Mouse (Mus musculus) neural tube, embryonic 11.5 days (tissue): ENCODE results near the gene Traf7. TPM values are rescaled to one million over a fixed set of nuclear protein-coding genes. Genes with fewer than 3 reads are reported as not detected.
A peak's percentile ranks its signal among the peaks of the same experiment; 100 is the strongest.

Experiments
- ATAC-seq: fragments of 200-750 bp; cut with Nextera tagmentation; 2 replicates; pipeline ENCODE4 v1.8.0; 2017; ENCODE audit warnings: moderate number of reproducible peaks, mild to moderate bottlenecking, moderate TSS enrichment, moderate library complexity; ENCODE audit not compliant: insufficient read depth, low FRiP score, low TSS enrichment
- DNase-seq: peaks from one replicate; pipeline ENCODE4 v3.0.0-alpha.2; 2015; ENCODE audit warnings: low spot score
- H3K27ac ChIP-seq: fragments of 300-500 bp; sonication (generic); 2 replicates; pipeline ENCODE4 v1.5.1; 2014; ENCODE audit warnings: low read depth, mild to moderate bottlenecking, low read length
- H3K27me3 ChIP-seq: fragments of 300-500 bp; sonication (generic); 2 replicates; pipeline ENCODE4 v1.6.1; 2014; ENCODE audit warnings: mild to moderate bottlenecking, low read length, mixed read lengths; ENCODE audit not compliant: control insufficient read depth, insufficient read depth
- H3K36me3 ChIP-seq: fragments of 300-500 bp; sonication (generic); 2 replicates; pipeline ENCODE4 v1.6.1; 2014; ENCODE audit warnings: mild to moderate bottlenecking, low read length, moderate library complexity, mixed read lengths; ENCODE audit not compliant: control insufficient read depth, insufficient read depth
- H3K4me1 ChIP-seq: fragments of 300-500 bp; sonication (generic); 2 replicates; pipeline ENCODE4 v1.6.1; 2014; ENCODE audit warnings: low read length, mixed read lengths; ENCODE audit not compliant: control insufficient read depth, insufficient read depth
- H3K4me2 ChIP-seq: fragments of 300-500 bp; sonication (generic); 2 replicates; pipeline ENCODE4 v1.6.1; 2014; ENCODE audit warnings: low read depth, mild to moderate bottlenecking, moderate library complexity
- H3K4me3 ChIP-seq: fragments of 300-500 bp; sonication (generic); 2 replicates; pipeline ENCODE4 v1.5.1; 2014; ENCODE audit warnings: low read depth, low read length
- H3K9ac ChIP-seq: fragments of 300-500 bp; sonication (generic); 2 replicates; pipeline ENCODE4 v1.6.1; 2014; ENCODE audit warnings: mild to moderate bottlenecking, low read length
- H3K9me3 ChIP-seq: fragments of 300-500 bp; sonication (generic); 2 replicates; pipeline ENCODE4 v1.6.1; 2016; ENCODE audit warnings: low read length; ENCODE audit not compliant: control insufficient read depth
- WGBS: fragments of 180-500 bp; shearing (Covaris S2); extraction: QIAGEN DNeasy Blood & Tissue Kit; methylation state at CpG from one replicate; pipeline ENCODE4 v1.1.7; 2014; 5-methylcytosine and 5-hydroxymethylcytosine counted together
- polyA plus RNA-seq: library from polyadenylated mRNA; unstranded; fragments of >200 nt; fragmentation: Nextera tagmentation; extraction: Ambion mirVana; gene quantifications from 2 replicates; pipeline ENCODE4 v1.2.1, GENCODE M21; 2014

Gene Traf7
- polyA plus RNA-seq, 1 experiment from 2014 or later: 88.1 TPM

- WGBS: 0% methylated on average over 62 of the region's 72 CpGs
- peak; percentile 97 for ATAC-seq
Observed at GRCm38 (mm10) chr17:24549618-24550415, 22.1 kb upstream of the Traf7 start, which contains the start of gene Pkd1. Gene Pkd1, plus strand, starts transcription at chr17:24549834.

GRCm38 (mm10) chr17:24548921-24549617, 21.3 kb upstream of the Traf7 start:
- Histone ChIP-seq H3K27me3 (peaks cover 11% of the 10 kb centered on the region; the same call in 1 of the 2 replicates), H3K4me3 (peak overlapping the region; percentile 81), H3K4me2 (peak overlapping the region; percentile 90), H3K9ac (no peak overlapping the region), H3K9me3 (no peaks in the 10 kb centered on the region), H3K4me1 (peaks cover 21% of the 10 kb centered on the region), H3K27ac (no peak overlapping the region), H3K36me3 (no peaks in the 10 kb centered on the region)
- ATAC-seq (peak; percentile 26; the same call in 1 of the 2 replicates), DNase-seq (peak; percentile 38)
- 6% methylated on average over 23 of the region's 23 CpGs for WGBS

More at GRCm38 (mm10) chr17:24549618-24550415, 22.1 kb upstream of the Traf7 start, which contains the start of gene Pkd1:
- peak within 1 kb of the TSS; percentile 92 for H3K9ac ChIP-seq
- no peaks in the 10 kb centered on the region for H3K36me3 ChIP-seq
- DNase-seq: peak; percentile 100
- peak within 1 kb of the TSS; percentile 99 for H3K27ac ChIP-seq
- peaks cover 11% of the 10 kb centered on the region; the same call in 1 of the 2 replicates for H3K27me3 ChIP-seq
- H3K9me3 ChIP-seq: no peaks in the 10 kb centered on the region
- H3K4me3 ChIP-seq: peak within 1 kb of the TSS; percentile 81
- peak within 1 kb of the TSS; percentile 90 for H3K4me2 ChIP-seq
- peaks cover 21% of the 10 kb centered on the region for H3K4me1 ChIP-seq

GRCm38 (mm10) chr17:24548435-24548834, 20.7 kb upstream of the Traf7 start:
- H3K4me2 ChIP-seq: peak overlapping the region; percentile 90
- no peak overlapping the region for H3K9ac ChIP-seq

GRCm38 (mm10) chr17:24546234-24546633, 18.5 kb upstream of the Traf7 start:
- peaks cover 14% of the 10 kb centered on the region for H3K4me1 ChIP-seq
- no peaks in the 10 kb centered on the region for H3K9me3 ChIP-seq
- peaks cover 11% of the 10 kb centered on the region; the same call in 1 of the 2 replicates for H3K27me3 ChIP-seq
- DNase-seq: no peak
- H3K4me2 ChIP-seq: no peak overlapping the region
- no peak overlapping the region for H3K9ac ChIP-seq
- no peaks in the 10 kb centered on the region for H3K36me3 ChIP-seq
- no peak overlapping the region for H3K27ac ChIP-seq
- WGBS: 76% methylated on average over 3 of the region's 3 CpGs
- H3K4me3 ChIP-seq: no peak overlapping the region
- ATAC-seq: no peak

More at GRCm38 (mm10) chr17:24548435-24548834, 20.7 kb upstream of the Traf7 start:
- no peak overlapping the region for H3K27ac ChIP-seq
- ATAC-seq (no peak), DNase-seq (no peak)
- WGBS: 46% methylated on average over 9 of the region's 9 CpGs
- no peak overlapping the region for H3K4me3 ChIP-seq
- no peaks in the 10 kb centered on the region for H3K9me3 ChIP-seq
- peaks cover 11% of the 10 kb centered on the region; the same call in 1 of the 2 replicates for H3K27me3 ChIP-seq
- H3K36me3 ChIP-seq: no peaks in the 10 kb centered on the region
- peaks cover 21% of the 10 kb centered on the region for H3K4me1 ChIP-seq

DNA sequence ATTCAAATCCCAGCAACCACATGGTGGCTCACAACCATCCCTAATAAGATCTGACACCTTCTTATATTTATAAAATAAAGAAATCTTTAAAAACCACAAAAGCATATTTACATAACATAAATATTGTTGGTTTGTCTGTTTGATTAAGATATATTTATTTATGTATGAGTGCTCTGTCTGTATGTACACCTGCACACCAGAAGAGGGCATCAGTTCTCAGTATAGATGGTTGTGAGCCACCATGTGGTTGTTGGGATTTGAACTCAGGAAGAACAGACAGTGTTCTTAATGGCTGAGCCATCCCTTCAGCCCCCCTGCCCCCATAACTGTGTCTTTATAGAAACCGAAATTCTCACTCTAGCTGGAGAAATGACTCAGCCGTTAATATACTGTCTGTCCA, 17.5 kb upstream of the Traf7 start:
- H3K4me1 ChIP-seq: 0 out of 2 replicates have a peak, but pooled peaks cover 7% of the 10 kb centered on the region
- no peak overlapping the region for H3K9ac ChIP-seq
- H3K9me3 ChIP-seq: no peaks in the 10 kb centered on the region
- H3K36me3 ChIP-seq: no peaks in the 10 kb centered on the region
- H3K4me3 ChIP-seq: no peak overlapping the region
- 91% methylated on average over 2 of the region's 2 CpGs for WGBS
- no peak overlapping the region for H3K4me2 ChIP-seq
- peaks cover 11% of the 10 kb centered on the region; the same call in 1 of the 2 replicates for H3K27me3 ChIP-seq
- DNase-seq (no peak), ATAC-seq (no peak)
- no peak overlapping the region for H3K27ac ChIP-seq

GRCm38 (mm10) chr17:24544613-24545012, 16.9 kb upstream of the Traf7 start:
- Histone ChIP-seq H3K4me1 (0 out of 2 replicates have a peak, but pooled peaks cover 7% of the 10 kb centered on the region), H3K4me3 (no peak overlapping the region), H3K9me3 (no peaks in the 10 kb centered on the region), H3K27me3 (peaks cover 11% of the 10 kb centered on the region; the same call in 1 of the 2 replicates), H3K36me3 (no peaks in the 10 kb centered on the region), H3K27ac (no peak overlapping the region), H3K4me2 (peak overlapping the region; percentile 2; the same call in 1 of the 2 replicates), H3K9ac (no peak overlapping the region)
- WGBS: 13% methylated on average over 12 of the region's 12 CpGs
- no peak for ATAC-seq
- peak; percentile 34 for DNase-seq

DNA sequence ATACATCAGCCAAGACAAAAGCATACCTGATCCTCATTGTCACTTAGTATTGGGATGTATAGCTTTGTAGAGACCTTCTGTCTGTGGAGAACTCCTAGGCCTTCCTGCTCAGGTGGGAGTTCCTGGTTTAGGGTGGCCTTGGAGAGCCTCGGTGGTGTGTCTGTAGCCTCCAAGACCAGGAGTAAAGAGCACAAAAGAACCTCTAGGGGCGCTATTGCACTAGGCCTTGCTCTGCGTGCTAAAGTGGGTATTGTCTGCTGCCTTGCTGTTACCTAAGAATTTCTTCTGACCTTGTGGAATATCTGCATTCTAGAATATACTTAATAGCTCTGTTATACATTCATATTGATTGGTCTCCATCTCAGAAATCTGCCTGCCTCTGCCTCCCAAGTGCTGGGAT, 12.6 kb upstream of the Traf7 start:
- no peak overlapping the region for H3K4me3 ChIP-seq
- no peaks in the 10 kb centered on the region for H3K4me1 ChIP-seq
- no peaks in the 10 kb centered on the region; the same call in 1 of the 2 replicates for H3K36me3 ChIP-seq
- no peak overlapping the region for H3K27ac ChIP-seq
- H3K9me3 ChIP-seq: no peaks in the 10 kb centered on the region
- H3K4me2 ChIP-seq: no peak overlapping the region
- ATAC-seq: no peak
- 8% methylated on average over 3 of the region's 3 CpGs for WGBS
- DNase-seq: peak; percentile 49
- H3K9ac ChIP-seq: no peak overlapping the region
- no peaks in the 10 kb centered on the region for H3K27me3 ChIP-seq

DNA sequence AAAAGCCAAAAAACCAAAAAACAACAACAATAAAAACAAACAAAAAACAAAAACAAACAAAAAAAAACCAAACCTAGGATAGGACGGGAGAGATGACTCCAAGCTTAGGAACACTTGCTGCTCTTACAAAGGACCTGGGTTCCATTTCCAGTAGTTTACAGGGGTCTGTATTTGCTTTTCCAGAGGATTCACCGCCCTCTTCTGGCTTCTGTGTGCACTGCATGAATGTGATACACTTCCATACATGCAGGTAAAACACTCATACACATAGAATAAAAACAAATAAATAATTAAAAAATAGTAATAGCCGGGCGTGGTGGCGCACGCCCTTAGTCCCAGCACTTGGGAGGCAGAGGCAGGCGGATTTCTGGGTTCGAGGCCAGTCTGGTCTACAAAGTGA, 11.2 kb upstream of the Traf7 start:
- H3K9me3 ChIP-seq: no peaks in the 10 kb centered on the region
- H3K4me1 ChIP-seq: no peaks in the 10 kb centered on the region
- H3K36me3 ChIP-seq: no peaks in the 10 kb centered on the region; the same call in 1 of the 2 replicates
- no peak overlapping the region for H3K27ac ChIP-seq
- DNase-seq: peak; percentile 42
- 70% methylated on average over 8 of the region's 8 CpGs for WGBS
- no peak overlapping the region for H3K4me2 ChIP-seq
- no peak; the same call in 1 of the 2 replicates for ATAC-seq
- no peak overlapping the region for H3K4me3 ChIP-seq
- H3K9ac ChIP-seq: no peak overlapping the region
- no peaks in the 10 kb centered on the region for H3K27me3 ChIP-seq
